Mouse (Mus musculus) hindbrain, embryonic 15.5 days (tissue): Measurements from ENCODE around the gene Esam. TPM values are rescaled to one million over a fixed set of nuclear protein-coding genes. Genes with fewer than 3 reads are reported as not detected.

Experiments used
- ATAC-seq: fragments of 200-750 bp; cut with Nextera tagmentation; 2 replicates; pipeline ENCODE4 v1.8.0; 2017; ENCODE audit warnings: low read depth, moderate number of reproducible peaks, moderate TSS enrichment; ENCODE audit not compliant: low FRiP score
- H3K27ac ChIP-seq: fragments of 300-500 bp; sonication (generic); replicated peaks from 2 replicates; pipeline ENCODE4 v1.5.1; 2015; ENCODE audit warnings: mild to moderate bottlenecking, inconsistent platforms
- H3K27me3 ChIP-seq: fragments of 300-500 bp; sonication (generic); 2 replicates; pipeline ENCODE4 v1.6.1; 2015; ENCODE audit warnings: control low read depth, inconsistent platforms
- H3K36me3 ChIP-seq: fragments of 300-500 bp; sonication (generic); 2 replicates; pipeline ENCODE4 v1.6.1; 2015; ENCODE audit warnings: control low read depth, inconsistent platforms
- H3K4me1 ChIP-seq: fragments of 300-500 bp; sonication (generic); replicated peaks from 2 replicates; pipeline ENCODE4 v1.6.1; 2015; ENCODE audit warnings: control low read depth, inconsistent platforms
- H3K4me2 ChIP-seq: fragments of 300-500 bp; sonication (generic); 2 replicates; pipeline ENCODE4 v1.6.1; 2015; ENCODE audit warnings: moderate library complexity, mild to moderate bottlenecking, inconsistent platforms
- H3K4me3 ChIP-seq: fragments of 300-500 bp; sonication (generic); 2 replicates; pipeline ENCODE4 v1.5.1; 2015; ENCODE audit warnings: mild to moderate bottlenecking, inconsistent platforms
- H3K9ac ChIP-seq: fragments of 300-500 bp; sonication (generic); 2 replicates; pipeline ENCODE4 v1.6.1; 2015; ENCODE audit warnings: inconsistent platforms
- H3K9me3 ChIP-seq: fragments of 300-500 bp; sonication (generic); 2 replicates; pipeline ENCODE4 v1.6.1; 2016; ENCODE audit warnings: control low read depth, inconsistent platforms
- WGBS: fragments of 180-500 bp; shearing (Covaris S2); methylation state at CpG from one replicate; pipeline ENCODE4 v1.1.7; 2015; 5-methylcytosine and 5-hydroxymethylcytosine counted together
- polyA plus RNA-seq: library from polyadenylated mRNA; unstranded; fragments of >200 nt; fragmentation: Nextera tagmentation; extraction: Ambion mirVana; gene quantifications from 2 replicates; pipeline ENCODE4 v1.2.1, GENCODE M21; 2015

The Esam gene
- polyA plus RNA-seq, 1 experiment from 2014 or later, result 45.4 TPM

DNA sequence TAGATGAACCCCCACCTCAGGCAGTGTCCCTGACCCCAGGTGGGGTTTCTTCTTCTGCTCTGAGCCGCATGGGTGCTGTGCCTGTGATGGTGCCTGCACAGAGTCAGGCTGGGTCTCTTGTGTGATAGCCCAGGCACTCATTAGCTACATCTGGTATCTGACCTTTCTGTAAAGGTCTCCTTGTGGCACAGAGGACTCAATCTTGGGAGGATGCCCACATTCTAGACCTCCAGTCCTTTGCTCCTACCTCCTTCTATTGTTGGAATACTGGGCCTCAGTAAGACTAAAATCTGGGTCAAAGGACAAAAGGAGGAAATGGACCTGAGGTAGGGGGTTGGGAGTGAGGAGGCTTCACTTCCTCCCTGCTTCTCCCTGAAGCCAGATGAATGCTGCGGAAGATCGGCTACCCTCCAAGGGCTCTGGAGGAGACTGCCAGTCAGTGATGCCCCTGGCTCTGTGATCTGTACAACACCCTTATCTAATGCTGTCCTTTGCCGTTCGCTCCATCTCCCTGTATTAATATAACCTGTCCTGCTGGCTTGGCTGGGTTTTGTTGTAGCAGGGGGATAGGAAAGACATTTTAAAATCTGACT, 9.9 kb downstream of the Esam start:
- Histone ChIP-seq H3K36me3 (no peaks in the 10 kb centered on the region), H3K9ac (no peak overlapping the region), H3K4me3 (no peak overlapping the region), H3K4me2 (no peak overlapping the region), H3K4me1 (no peaks in the 10 kb centered on the region), H3K27me3 (0 out of 2 replicates have a peak, but pooled peaks cover 4% of the 10 kb centered on the region), H3K9me3 (no peaks in the 10 kb centered on the region), H3K27ac (no peak overlapping the region)
- 73% methylated on average over 5 of the region's 5 CpGs for WGBS
- no peak for ATAC-seq

DNA sequence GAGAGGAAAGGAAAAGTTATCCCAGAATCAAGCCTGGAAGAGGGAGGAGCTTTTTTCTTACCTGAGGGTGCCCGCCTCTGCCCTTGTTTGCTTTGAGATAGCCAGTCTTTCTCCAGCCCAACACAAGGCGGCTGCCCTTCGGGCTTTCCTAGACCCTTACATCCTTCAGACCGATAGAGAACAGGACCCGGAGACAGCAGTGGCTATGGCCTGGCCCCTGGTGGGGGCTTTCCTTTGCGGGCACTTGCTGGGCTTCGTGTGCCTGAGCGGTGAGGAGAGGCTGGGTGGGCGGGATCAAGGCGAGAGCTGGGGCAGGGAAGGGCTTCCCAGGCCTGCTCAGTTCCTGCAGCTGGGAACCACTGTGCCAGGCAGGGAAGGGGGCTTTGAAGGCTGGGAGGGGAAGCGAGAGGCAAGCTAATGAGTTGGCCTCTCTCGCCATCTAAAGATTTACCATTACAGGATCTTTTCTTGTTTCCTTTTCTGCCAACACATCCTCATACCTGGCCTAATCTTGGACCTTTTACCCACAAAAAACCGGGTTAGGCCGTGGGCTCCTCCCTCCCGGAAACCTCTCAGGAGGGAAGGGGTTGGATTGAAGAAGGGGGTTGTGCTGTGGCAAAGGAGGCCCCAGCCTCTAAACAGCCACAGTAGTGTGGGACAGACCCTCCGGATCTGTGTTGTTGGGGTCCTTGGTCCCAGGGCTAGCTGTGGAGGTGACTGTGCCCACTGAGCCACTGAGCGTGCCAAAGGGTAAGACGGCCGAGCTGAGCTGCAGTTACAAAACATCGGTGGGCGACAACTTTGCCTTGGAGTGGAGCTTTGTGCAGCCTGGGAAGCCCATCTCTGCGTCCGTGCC, 11.5 kb downstream of the Esam start, which contains the start of gene Vsig2:
Gene Vsig2, plus strand, starts transcription at position 86 of the 856 bp plus-strand sequence.
- H3K27me3 ChIP-seq, result peaks cover 16% of the 10 kb centered on the region; the same call in 1 of the 2 replicates
- no peaks in the 10 kb centered on the region for H3K36me3 ChIP-seq
- ATAC-seq, result 0 out of 2 replicates have a peak, but pooled peaks have one; percentile 21

DNA sequence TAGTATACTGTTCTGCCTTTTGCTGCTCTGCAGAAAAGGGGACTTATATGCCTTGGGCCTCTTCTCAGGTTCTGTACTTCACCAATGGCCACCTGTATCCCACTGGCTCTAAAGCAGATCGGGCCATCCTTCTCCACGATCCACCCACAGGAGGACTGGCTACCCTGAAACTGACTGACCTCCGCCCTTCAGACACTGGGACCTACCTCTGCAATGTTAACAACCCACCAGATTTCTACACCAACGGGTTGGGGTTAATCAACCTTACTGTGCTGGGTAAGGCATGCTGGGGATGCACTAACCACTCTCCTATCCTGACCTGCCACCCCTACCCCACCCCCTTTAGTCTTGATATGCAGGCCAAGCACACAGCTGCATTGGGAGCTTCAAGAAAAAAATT, 12.3 kb downstream of the Esam start:
- H3K4me1 ChIP-seq, result peaks cover 12% of the 10 kb centered on the region
- H3K36me3 ChIP-seq, result no peaks in the 10 kb centered on the region
- H3K4me2 ChIP-seq, result no peak overlapping the region
- ATAC-seq, result no peak
- WGBS, result 86% methylated on average over 4 of the region's 4 CpGs
- no peak overlapping the region for H3K27ac ChIP-seq
- H3K9ac ChIP-seq, result no peak overlapping the region
- peaks cover 19% of the 10 kb centered on the region for H3K27me3 ChIP-seq
- no peak overlapping the region for H3K4me3 ChIP-seq
- no peaks in the 10 kb centered on the region for H3K9me3 ChIP-seq

More for the DNA sequence above, 11.5 kb downstream of the Esam start, which contains the start of gene Vsig2:
- WGBS, result 49% methylated on average over 23 of the region's 23 CpGs
- Histone ChIP-seq H3K9ac (no peak within 1 kb of the TSS), H3K4me1 (peaks cover 4% of the 10 kb centered on the region), H3K4me2 (no peak within 1 kb of the TSS), H3K4me3 (no peak within 1 kb of the TSS), H3K9me3 (no peaks in the 10 kb centered on the region), H3K27ac (no peak within 1 kb of the TSS)

- H3K9ac ChIP-seq, result no peak overlapping the region
- no peaks in the 10 kb centered on the region for H3K36me3 ChIP-seq
- H3K27ac ChIP-seq, result no peak overlapping the region
- peaks cover 19% of the 10 kb centered on the region for H3K4me1 ChIP-seq
- ATAC-seq, result no peak
- H3K27me3 ChIP-seq, result peaks cover 26% of the 10 kb centered on the region
- 83% methylated on average over 6 of the region's 6 CpGs for WGBS
- no peak overlapping the region for H3K4me2 ChIP-seq
- no peak overlapping the region for H3K4me3 ChIP-seq
- H3K9me3 ChIP-seq, result no peaks in the 10 kb centered on the region
Observed at GRCm38 (mm10) chr9:37540701-37541575, 13.1 kb downstream of the Esam start.

- no peak overlapping the region for H3K9ac ChIP-seq
- no peak overlapping the region for H3K27ac ChIP-seq
- H3K4me1 ChIP-seq, result peaks cover 21% of the 10 kb centered on the region
- 73% methylated on average over 7 of the region's 7 CpGs for whole genome bisulfite sequencing
- no peak for ATAC-seq
- peaks cover 36% of the 10 kb centered on the region for H3K27me3 ChIP-seq
- H3K36me3 ChIP-seq, result no peaks in the 10 kb centered on the region
- H3K4me2 ChIP-seq, result no peak overlapping the region
- no peaks in the 10 kb centered on the region for H3K9me3 ChIP-seq
- H3K4me3 ChIP-seq, result no peak overlapping the region
Observed at GRCm38 (mm10) chr9:37541851-37542642, 14.2 kb downstream of the Esam start.

DNA sequence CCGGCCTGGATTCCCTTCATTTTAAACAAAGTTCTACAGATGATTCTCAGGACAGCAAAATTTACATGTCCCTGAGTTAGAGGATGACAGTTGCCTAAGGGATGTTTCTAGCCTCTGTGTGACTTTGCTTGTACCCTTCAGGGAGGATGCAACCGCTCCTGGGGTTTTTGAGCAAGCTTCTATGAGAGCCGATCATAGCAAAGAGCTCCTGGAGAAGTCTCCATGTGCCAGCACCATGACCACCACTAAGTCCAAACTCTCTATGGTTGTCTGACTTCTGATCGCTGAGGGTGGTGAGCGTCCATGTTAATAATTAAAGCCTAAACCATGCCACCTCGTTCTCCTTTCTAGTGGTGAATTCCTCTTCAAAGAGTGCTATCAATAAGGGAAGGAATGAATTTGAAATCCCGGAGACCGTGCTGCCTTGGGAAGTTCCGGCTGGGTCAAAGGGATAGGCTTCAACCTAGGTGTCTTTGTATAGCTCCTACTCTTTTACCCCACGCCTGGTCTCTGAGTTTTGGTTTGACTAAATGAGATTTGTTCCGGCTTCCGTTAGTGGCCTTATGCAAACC, 16.1 kb downstream of the Esam start:
- H3K4me2 ChIP-seq, result peak overlapping the region; percentile 60
- peak overlapping the region; percentile 31 for H3K4me3 ChIP-seq
- no peak overlapping the region for H3K27ac ChIP-seq
- H3K36me3 ChIP-seq, result no peaks in the 10 kb centered on the region
- no peaks in the 10 kb centered on the region for H3K9me3 ChIP-seq
- H3K27me3 ChIP-seq, result peaks cover 52% of the 10 kb centered on the region
- peaks cover 21% of the 10 kb centered on the region for H3K4me1 ChIP-seq
- no peak; the same call in 1 of the 2 replicates for ATAC-seq
- no peak overlapping the region for H3K9ac ChIP-seq
- WGBS, result 26% methylated on average over 12 of the region's 12 CpGs

DNA sequence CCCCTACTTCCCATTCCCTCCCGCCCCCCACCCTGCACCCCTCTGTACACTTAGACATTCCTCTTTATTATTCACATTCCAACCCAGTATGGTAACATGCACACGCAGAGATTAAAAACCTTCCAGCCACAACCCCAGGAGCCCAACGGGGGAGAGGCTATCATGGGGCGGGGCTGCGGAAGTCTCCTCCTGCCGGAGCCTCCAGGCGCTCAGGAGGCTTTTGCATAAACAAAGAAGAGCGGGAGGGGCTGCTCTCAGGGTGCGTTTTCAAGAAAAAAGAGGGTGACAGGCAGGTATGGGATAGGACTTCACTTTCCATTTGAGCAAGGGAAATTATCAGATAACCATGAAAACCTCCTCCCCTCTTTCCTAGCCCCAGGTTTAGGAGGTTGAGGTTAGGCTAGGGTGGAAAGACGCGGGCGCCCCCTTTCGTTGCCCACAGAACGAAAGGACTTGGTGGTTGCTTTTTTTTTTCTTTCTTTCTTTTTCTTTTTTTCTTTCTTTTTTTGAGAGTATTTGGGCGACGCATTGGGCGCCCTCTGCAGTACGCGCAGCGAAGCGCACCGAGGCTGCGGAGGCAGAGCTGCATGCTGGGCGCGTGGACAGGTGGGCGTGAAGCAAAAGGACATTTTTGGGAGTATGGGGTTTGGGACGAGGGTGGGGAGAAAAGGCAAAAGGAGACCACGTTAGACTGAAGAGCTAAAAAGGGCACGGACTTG, 16.7 kb downstream of the Esam start:
- peak overlapping the region; percentile 31 for H3K4me3 ChIP-seq
- no peaks in the 10 kb centered on the region for H3K36me3 ChIP-seq
- ATAC-seq, result peak; percentile 54
- H3K4me1 ChIP-seq, result peaks cover 21% of the 10 kb centered on the region
- no peak overlapping the region for H3K27ac ChIP-seq
- under 1% methylated on average over 29 of the region's 29 CpGs for WGBS
- no peak overlapping the region; the same call in 1 of the 2 replicates for H3K9ac ChIP-seq
- peaks cover 57% of the 10 kb centered on the region for H3K27me3 ChIP-seq
- no peaks in the 10 kb centered on the region for H3K9me3 ChIP-seq
- H3K4me2 ChIP-seq, result peak overlapping the region; percentile 60

- Histone ChIP-seq H3K9me3 (no peaks in the 10 kb centered on the region), H3K4me3 (peak overlapping the region; percentile 31), H3K27me3 (peaks cover 63% of the 10 kb centered on the region), H3K27ac (no peak overlapping the region), H3K36me3 (no peaks in the 10 kb centered on the region), H3K4me2 (peak overlapping the region; percentile 60), H3K9ac (no peak overlapping the region), H3K4me1 (peaks cover 21% of the 10 kb centered on the region)
- ATAC-seq, result peak; percentile 51
- whole genome bisulfite sequencing, result 12% methylated on average over 17 of the region's 17 CpGs
Observed at GRCm38 (mm10) chr9:37545166-37545610, 17.3 kb downstream of the Esam start.

GRCm38 (mm10) chr9:37545847-37546452, 18.1 kb downstream of the Esam start:
- no peak overlapping the region for H3K9ac ChIP-seq
- H3K4me3 ChIP-seq, result no peak overlapping the region
- peak overlapping the region; percentile 15; the same call in 1 of the 2 replicates for H3K4me2 ChIP-seq
- H3K4me1 ChIP-seq, result peaks cover 21% of the 10 kb centered on the region
- H3K27me3 ChIP-seq, result peaks cover 71% of the 10 kb centered on the region
- 9% methylated on average over 27 of the region's 27 CpGs for WGBS
- H3K27ac ChIP-seq, result no peak overlapping the region
- ATAC-seq, result no peak
- H3K36me3 ChIP-seq, result no peaks in the 10 kb centered on the region
- no peaks in the 10 kb centered on the region for H3K9me3 ChIP-seq

DNA sequence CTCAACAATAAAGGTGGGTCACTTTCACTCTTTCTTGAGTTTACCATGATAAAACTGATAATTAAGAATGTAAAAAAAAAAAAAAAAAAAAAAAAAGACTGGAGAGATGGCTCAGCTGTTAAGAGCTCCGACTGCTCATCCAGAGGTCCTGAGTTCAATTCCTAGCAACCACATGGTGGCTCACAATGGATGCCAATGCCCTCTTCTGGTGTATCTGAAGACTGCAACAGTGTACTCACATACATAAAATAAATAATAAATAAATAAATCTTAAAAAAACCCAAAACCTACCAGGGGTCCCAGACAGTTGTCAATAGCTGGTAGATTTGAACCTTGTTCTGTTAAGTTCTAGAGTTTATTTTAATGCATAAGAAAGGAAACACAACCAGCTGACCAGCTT, 19.0 kb downstream of the Esam start:
- Histone ChIP-seq H3K9me3 (no peaks in the 10 kb centered on the region), H3K4me2 (no peak overlapping the region), H3K27ac (no peak overlapping the region), H3K4me1 (peaks cover 24% of the 10 kb centered on the region), H3K27me3 (peaks cover 80% of the 10 kb centered on the region), H3K9ac (no peak overlapping the region), H3K4me3 (no peak overlapping the region), H3K36me3 (no peaks in the 10 kb centered on the region)
- no peak for ATAC-seq
- WGBS, result 67% methylated on average over 1 of the region's 1 CpGs
